Mouse (Mus musculus): ENCODE data around the gene Tgm4.

GRCm38 (mm10) chr9:123079149-123079548 is 44.6 kb downstream of the Tgm4 start:
- TF ChIP-seq CTCF (IDR thresholded peaks at IDR 0.05; ENCODE audit: extremely low read depth, insufficient read length, insufficient replicate concordance, low read depth, low read length): no peak
- TF ChIP-seq POLR2A (IDR thresholded peaks at IDR 0.05; ENCODE audit: low read depth, low read length): no peak

Measured in small intestine, adult 2 months (tissue).